Mouse (Mus musculus) c-Kit-positive CD71-negative TER-119-negative erythroid progenitor cells, embryonic 14.5 days (primary cell): Measurements from ENCODE around the gene Itgb2l.
"Not testable (repeated sequence)": the region's sequence is repeated elsewhere in the genome, so short reads cannot be mapped to it uniquely, and the experiment has no call there.

ENCODE experiments used
- DNase-seq: peaks from one replicate; pipeline ENCODE4 v3.0.0-alpha.2; 2013; ENCODE audit warnings: low read depth

Gene Itgb2l

DNA sequence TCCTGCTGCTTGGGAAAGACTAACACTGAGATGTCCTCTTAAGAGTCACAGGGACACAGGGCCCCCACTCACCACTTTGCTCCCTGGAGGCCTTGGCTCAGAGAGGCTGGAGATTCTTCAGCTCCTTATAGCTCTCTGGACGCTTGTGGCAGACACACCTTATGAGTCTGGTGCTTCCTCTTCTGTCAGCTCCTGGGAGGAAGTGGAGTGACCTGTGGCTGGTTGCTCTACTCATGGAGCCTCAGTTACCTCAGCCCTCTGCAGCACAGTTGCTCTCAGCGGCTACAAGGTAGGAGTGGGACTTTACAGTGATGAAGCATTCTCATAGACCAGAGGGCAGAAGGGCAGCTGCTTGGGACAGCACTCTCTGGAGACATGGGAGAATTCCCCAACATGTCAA lies at the start of gene Itgb2l:
Itgb2l (minus strand) TSS at position 152 of the 400 bp plus-strand sequence.
- DNase-seq: no peak

DNA sequence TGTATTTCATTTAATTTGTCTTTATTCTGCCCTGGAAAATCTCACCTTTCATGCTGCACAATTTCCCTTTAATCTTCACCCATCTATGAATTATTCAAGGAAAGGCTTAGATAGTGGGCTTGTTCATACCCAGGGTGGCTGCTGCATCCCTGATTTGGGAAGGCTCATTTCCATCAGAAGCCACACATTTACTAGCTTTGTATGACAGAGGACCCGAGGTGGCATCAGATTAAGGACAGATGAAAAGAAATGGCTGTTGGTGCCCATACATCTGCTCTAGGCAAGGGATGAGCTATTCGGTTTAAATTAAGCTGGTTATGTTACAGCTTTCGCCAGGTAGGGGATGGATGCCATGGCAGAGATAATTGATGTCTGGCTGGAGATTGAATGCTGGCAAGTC lies 48.1 kb upstream of the Itgb2l start:
- no peak for DNase-seq

DNA sequence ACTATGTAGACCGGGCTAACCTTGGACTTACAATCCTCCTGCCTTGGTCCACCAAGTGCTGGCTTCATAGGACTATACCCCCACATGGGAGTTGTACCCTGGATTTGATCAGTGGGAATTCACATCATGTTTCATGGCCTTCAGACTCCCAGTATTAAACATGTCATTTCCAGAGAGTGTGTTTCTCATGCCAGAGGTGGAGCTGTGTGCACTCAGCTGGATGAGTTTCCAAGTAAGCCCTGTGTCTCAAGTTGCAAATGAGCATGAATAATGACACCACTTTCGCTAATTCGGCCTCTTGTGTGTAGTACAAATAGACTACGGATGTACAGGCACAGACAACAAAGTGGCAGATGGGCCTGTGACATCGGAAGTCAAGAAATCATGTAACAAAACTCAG lies 44.6 kb upstream of the Itgb2l start:
- DNase-seq: no peak

DNA sequence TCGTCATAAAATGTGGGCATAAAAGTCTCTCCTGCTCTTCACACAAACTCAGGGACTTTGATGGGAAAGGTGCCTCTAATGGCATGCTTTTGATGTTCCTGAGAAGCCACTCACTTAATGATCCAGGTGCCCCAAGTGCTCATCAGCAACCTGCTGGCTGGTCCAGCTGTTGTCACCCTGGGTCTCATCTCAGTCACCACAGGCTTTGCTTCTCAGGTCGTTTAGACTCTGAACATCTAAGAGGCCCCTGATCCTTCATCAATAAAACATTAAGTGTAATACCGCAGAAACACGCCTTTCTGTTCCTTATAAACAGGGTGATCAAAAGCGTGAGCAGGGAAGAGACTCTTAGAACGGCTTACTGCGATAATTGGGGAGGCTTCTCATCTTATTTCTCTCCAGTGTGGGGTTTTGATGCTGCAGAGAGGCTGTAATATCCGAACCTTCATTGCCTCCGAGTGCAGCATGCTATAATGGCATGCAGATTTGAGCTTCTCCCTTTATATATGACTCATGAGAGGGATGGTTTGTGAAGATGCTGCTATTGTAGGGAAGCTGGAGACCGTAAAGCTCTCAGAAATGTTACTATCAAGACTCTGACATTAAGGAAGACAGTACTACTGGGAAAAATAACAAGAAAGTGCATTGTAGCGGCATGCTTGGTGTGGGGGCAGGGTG lies 43.7 kb upstream of the Itgb2l start:
- no peak for DNase-seq

DNA sequence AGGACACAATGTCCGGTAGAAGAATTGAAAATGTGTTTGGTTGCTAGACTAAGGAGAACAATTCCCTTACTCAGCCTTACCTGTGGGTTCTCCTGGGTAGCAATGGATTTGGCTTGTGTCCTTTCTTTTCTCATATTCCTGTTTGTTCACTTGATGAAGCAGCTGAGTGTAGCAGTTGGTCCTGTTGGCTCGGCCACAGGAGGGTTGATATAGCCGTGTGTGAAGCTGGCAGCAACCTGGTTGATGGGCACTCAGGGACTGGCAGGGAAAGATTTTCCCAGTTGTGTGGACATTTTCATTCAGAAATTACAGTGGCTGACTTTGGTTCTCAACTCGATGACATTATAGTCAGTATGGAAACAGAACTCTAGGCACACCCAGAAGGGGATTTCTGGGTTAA lies 38.4 kb upstream of the Itgb2l start:
- DNase-seq: no peak

DNA sequence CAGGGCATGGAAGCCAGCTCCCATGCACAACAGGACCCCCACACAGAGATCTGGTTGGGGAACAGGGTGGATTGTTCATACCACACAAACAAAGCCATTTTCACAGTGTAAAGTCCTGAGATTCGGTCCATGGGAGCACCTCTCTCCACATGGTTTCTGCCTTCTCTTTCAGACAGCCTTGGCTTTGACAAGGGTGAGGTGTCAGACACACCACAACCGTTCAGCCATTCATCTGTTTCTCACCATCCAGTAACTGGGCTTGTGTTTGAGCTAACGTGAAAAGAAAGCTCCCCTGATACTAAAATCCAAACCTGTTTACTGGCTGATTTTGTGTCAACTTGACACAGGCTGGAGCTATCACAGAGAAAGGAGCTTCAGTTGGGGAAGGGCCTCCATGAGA lies 30.8 kb upstream of the Itgb2l start:
- DNase-seq: no peak

DNA sequence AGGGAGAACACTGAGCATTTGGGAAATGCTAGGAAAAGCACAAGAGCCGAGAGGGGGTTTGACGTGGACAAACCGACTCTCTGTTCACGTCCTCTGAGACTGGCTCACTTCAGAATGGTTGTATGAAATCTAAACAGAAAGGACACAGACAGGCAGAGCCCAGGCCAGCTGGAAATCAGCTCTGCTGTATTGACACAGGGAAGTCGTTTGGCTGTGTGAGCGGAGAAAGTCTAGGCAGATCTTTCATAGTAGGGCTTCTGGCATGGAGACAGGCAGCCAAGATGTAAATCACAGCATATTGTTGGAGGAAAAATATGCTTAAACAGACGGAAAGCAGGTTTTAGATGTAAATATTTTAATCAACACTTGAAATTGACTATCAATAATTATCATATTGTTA lies 29.4 kb upstream of the Itgb2l start:
- no peak for DNase-seq

DNA sequence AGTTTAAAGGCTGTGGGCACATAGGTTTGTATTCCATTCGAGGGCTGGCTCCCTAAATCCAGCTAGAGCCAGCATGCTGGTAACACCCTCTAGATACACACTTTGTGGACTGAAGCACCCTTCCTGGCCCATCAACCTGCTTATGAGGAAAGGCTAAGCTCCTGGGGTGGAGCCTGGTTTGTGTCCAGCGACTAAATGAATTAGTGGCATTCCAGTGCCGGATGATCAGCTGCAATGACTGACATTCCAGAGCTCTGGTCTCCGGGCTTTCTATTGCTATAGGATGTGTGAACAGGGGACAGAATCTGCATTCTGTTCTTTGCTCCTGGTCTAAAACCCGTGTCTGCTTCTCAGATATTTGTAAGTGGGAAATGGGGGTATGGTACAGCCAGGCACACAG lies 28.9 kb upstream of the Itgb2l start:
- DNase-seq: no peak

DNA sequence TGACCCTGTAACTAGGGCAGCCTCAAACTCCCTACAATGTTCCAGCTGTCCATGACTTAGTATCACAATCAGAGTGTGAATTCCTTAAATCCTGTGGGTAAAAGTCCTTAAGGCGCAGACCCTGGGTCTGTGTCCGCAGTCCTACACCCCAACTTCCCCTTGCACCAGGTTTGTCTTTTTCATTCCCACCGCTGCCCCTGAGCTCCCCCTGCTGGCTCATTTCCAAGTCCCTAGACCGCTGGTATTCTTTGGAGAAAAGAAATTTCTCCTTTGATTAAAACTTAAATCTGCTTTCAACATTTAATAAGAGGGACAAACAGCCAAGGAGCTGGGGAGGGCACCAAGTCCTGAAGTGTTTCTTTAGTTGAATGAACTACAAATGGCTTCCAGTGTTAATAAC lies 26.2 kb upstream of the Itgb2l start:
- peak; percentile 26 for DNase-seq

DNA sequence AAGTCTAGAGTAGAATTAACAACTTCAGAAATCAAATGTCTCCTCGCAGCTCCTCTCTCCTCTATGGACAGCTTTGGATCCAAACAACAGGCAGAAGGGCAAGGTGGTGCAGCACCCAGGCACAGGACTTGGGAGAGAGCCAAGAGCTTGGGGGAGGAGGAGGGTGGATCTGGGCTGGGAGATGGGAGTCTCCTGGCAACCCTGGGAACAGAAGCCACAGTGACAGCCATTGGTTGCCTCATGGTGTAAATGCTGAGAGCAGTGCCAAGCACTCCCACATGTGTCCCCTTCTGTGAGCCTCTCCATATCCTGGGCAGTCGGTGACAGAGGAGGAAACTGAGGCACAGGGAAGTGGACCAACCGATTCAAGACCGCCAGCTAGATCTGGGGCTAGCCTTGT lies 25.3 kb upstream of the Itgb2l start:
- no peak for DNase-seq

DNA sequence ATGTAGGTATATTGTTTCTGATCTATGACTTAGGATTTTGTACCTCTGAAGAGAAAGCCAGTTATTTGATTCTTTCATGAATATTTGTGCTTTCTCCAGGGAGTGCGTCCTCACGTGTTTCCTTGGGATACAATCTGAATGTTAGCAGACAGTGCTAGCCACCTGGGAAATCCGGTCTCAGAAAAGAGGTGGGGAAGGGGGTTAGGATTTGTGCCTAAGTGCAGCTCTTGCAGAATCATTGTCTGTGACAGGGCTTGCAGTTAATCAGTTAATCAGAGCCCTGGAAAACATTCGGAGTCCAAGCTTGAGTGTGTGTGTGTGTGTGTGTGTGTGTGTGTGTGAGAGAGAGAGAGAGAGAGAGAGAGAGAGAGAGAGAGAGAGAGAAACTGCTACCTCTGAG lies 24.6 kb upstream of the Itgb2l start:
- DNase-seq: no peak

DNA sequence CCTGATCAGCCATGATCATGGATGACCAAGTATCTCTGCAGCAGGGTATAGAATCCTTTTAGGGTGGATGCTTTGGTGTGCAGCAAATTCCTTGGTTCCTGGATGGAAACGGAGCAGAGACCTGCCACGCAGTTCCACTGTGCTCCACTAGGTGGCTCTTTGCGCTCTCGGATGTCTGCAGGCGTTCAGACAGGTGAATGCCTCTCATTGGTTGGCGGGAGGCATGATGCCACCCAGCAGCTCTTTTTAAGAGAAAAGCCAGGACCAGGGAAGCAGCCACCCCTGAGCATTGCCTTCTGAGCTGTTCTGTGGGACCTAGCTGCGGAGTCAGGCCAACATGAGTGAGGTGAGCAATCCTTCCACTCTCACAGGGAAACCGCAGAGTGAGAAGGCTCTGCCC lies 24.0 kb upstream of the Itgb2l start, which contains the start of gene Pcp4:
Pcp4 (plus strand) TSS at position 162 of the 400 bp plus-strand sequence.
- peak; percentile 49 for DNase-seq

DNA sequence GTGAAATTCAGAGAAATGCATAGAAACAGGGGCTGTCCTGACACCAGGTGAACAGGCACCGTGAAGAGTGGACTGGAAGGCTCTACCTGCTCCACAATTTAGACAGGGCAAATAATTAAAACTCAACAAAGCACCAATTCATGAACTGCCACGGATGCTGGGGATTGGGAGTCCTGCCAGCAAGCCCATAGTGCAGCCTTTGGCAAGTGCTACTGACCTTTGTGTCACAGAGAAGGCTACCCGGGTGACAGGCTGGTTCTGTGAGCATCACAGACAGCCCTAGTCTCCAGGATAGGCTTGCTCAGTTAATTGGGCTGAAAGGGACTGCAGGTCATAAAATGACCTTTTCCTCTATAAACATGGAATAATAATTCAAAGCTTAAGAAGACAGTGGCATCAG lies 17.4 kb upstream of the Itgb2l start:
- no peak for DNase-seq

DNA sequence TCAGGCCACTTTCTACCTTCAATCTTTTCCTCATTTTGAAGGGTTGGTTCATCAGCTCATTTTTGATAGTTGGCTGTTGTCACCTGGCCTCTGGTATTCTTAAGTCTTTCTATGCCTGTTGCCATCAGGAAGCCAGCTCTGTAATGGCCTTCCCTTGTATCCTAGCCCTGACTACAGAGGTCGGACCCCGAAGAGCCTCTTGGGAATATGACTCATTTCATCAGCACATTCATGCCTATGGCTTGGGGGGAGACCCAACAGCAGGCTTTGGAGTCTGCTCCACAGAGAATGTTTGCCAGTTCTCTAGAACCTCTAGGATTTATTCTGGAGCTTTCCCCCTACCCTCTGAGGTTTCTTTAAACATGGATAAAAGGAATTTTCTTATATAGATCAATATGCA lies 15.9 kb upstream of the Itgb2l start:
- no peak for DNase-seq

DNA sequence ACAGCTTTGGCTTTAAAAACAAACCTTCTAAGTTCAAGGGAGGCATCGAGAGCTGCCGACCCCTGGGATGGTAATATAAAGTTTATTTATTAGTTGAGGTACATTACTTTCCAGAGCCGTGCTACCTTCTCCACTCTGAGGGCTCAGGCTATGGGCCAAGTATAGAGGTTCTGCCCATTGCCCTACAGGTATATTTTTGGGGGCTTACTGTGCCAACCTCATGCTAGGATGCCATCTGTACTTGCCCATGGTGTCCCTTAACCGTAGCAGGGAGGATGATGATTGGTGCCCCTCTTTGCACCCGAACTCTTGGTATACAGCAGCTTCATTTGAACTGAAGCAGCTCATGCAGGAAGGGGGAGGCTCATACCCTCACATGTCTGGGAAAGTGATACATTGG lies 14.2 kb upstream of the Itgb2l start:
- DNase-seq: no peak

DNA sequence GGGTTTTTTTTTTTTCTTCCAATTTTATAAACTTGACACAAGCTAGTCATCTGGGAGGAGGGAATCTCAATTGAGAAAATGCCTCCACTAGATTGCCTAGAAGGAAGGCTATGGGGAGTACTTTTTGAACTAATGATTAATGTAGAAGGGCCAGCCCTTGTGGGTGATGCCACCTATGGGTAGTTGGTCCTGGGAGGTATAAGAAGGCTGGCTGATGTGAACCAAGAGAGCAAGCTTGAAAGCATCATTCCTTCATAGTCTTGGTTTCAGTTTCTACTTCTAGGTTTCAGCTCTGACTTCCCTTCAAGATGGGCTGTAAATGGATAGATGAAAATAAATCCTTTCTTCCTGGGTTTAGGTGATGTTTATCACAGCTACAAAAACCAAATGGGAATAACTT lies 10.7 kb upstream of the Itgb2l start:
- no peak for DNase-seq

DNA sequence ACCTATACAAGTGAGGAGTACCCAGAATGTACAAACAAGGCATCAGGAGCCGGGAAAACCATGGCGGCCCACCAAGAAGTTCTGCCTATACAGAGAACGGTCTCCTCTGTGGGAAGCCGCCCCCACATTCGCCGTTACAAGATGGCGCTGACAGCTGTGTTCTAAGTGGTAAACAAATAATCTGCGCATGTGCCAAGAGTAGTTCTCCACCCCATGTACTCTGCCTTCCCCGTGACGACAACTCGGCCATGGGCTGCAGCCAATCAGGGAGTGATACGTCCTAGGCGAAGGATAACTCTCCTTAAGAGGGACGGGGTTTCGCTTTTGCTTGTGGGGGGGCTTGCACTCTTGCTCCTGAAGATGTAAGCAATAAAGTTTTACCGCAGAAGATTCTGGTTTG lies 7.5 kb upstream of the Itgb2l start:
- DNase-seq: not testable (repeated sequence)

DNA sequence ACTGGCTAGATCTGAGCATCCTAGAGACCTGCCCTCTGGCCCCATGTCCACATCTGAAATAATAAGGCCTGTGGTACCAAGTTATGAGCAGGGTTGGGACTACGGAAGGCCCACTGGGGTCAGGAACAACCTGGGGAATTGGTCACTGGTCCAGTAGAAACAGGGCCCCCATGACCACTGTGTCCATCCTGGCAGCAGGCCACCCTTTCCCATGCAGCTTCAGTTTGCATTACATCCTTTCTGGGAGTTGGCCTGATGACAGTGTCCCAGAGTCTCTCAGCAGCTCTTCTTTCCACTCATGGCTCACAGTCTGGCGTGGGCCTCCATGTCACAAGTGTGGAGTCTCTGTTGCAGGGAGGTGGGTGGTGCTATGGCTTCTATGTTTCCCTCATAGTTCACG lies 1.6 kb downstream of the Itgb2l start:
- no peak for DNase-seq

DNA sequence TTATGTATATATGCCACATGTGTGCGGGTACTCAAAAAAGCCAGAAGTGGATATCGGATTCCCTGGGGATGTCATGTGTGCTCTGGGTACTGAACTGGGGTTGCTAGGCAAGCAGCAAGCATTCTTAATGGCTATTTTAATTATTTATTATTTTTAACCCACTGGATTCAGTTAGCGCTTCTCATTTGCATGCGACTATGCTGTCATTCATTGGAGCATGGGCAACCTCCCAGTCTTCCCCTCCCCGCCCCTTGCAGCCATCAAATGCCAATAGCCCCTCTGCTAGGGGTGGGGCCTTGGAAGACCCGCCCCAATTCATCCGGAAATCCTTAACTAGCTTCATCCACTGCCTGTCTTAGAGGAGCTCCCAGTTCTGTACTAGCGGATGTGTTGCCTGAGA lies 2.5 kb downstream of the Itgb2l start:
- DNase-seq: no peak

DNA sequence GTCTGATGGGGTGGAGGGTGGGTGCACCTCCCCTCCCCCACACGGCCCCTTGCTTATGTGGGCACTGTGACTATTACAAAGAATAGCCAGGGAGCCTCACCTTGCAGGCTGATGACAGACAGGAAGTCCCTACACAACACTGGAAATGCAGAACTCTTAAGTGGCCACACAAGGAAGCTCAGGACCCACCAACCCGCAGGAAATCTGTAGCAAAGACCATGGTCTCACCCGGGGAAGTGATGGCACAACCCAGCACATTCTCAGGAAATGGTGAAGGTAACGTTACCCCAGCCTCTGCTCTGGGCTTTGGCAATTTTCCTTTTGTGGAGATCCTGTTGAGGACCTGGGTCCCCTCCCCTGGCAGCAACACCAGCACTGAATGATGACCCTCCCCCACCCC lies 3.7 kb downstream of the Itgb2l start:
- DNase-seq: peak; percentile 10

DNA sequence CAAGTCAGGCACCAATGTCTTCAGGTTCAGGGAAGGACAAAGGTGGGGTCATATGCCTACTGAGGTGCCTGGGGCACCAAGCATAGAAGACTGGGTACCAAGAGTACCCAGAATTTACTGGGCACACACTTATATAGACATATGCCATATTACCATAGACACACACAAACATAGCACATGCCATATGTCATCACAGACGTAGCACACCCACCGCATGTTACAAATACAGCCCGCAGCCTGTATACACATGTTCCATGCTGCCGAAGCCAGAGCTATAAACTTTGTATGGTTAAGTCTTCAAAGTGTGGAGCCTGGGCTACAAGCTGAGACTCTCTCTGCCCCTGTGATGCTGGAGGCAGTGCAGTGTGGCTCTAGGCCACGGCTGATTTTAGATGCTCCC lies 4.5 kb downstream of the Itgb2l start:
- no peak for DNase-seq

DNA sequence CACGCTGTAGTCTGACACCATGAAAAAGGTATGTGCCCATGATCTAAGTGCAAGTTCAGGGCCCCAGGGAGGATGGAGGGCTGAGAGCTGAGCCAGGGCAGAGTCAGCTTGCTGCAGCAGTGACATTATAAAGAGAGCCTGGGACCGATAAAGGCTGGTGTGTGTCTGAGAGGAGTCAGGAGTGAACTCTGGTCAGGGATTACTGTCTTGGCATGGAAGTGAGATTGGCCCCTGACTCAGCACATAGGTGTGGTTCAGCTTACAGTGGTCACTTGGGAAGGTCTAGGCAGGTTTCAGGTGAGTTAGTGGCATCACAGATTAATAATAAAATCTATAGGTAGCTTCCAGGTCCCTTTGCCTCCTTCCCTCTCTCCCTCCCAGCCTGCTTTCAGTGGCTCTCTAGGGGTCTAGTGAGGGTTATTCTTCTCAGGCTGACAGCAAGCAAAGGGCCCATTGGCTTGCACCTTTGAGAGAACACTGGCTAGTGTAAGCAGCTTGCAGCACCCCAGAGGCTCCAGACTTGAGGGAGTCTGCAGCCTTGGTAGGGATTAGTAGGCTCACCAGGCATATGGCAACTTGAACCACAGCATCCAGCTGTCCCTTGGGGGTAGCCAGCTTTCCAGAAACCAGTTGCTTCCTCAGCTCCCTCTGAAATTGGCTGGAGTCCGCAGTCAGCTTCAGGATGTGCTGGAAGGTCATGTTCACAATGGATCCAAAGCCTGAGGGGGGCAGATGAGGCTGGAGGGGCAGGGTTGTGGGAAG lies 9.2 kb downstream of the Itgb2l start:
- no peak for DNase-seq

DNA sequence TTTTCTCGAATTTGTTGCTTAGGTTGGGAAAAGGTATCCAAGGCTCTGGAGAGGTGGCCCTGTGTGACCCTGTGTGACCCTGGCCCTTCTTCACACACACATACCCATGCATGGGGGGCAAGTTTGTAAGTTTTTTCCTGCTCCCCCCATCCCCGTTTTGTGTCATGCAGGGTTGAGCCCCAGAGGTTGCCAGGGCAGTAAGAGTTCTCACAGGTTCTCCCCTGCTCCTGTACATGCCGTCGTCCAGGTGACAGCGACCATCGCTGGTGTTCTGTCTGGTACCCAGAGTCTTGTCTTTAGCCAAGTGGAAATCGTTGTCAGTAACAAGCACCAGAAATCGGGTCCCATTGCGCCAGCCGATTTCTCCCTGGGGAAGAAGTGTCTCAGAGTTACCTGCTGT lies 10.2 kb downstream of the Itgb2l start:
- no peak for DNase-seq

DNA sequence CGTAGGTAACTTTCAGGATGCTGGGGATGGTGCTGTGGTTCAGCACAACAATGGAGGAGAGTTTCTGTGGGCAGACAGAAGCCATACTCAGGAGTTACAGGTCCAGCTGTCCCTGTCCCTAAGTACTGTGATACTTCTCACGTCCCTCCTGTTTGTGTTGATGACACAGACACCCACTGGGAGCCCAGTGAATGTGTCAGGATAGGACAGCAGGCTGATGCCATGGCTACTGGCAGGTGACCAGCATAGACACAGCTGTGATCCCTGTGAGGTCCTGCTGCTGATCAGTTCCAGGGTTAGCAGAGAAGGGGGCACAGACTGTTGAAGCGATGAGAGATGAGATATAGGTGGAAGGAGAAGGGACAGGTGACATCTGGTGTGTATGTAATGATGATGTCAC lies 14.4 kb downstream of the Itgb2l start:
- DNase-seq: no peak
